Comparison of ENCODE assay signal across 28 mouse cellular contexts in the genomic region with DNA sequence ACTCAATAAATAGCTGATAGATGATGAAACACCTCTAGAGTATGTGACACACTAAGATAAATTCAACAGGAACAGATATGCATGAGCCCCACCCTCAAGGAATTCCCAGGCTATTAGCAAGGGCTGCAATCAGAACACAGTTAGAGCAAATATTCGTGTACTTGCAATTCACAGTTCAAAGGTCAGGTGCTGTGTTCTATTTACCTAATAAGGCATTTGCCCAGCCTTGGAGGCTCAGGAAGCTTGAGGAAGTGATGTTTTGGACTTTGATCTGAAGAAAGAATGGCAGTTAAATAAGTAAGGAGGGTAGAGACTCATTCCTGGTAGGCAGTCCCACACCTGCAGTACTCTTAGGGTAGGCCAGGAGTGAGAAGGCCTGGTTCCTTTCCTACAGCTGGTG.
DNase-seq lines count a peak whose midpoint lies in the region; ATAC-seq lines count a peak whose summit lies in the region.
"Had no signal": no experiment of that assay in that cellular context is flagged by ENCODE, and none has a peak within 500 bp of the region (broad histone marks: within the 10 kb centered on the region; RNA-seq: fewer than 3 reads in every experiment).

No protein-coding gene starts in this region.

- no peak overlapping the region for H3K4me3 ChIP-seq in intestine, embryonic 16.5 days (ENCODE audit: low read length)
- no peak overlapping the region for H3K4me3 ChIP-seq in stomach, embryonic 15.5 days (replicated peaks)
- H3K4me3 ChIP-seq: embryonic facial prominence, embryonic 12.5 days; forebrain, embryonic 13.5 days; heart, embryonic 10.5 days; left cerebral cortex, adult 2 months; megakaryocyte, embryonic 14.5 days; neural tube, embryonic 12.5 days had no signal

- H3K9me3 ChIP-seq in intestine, embryonic 16.5 days (ENCODE audit: control insufficient read depth, low read length) = no peaks in the 10 kb centered on the region
- H3K9me3 ChIP-seq in stomach, embryonic 15.5 days = no peaks in the 10 kb centered on the region
- H3K9me3 ChIP-seq: embryonic facial prominence, embryonic 12.5 days; forebrain, embryonic 13.5 days; heart, embryonic 10.5 days; megakaryocyte, embryonic 14.5 days; neural tube, embryonic 12.5 days had no signal

- no peaks in the 10 kb centered on the region for H3K27me3 ChIP-seq in intestine, embryonic 16.5 days (replicated peaks; ENCODE audit: control insufficient read depth, insufficient read depth, low read length)
- H3K27me3 ChIP-seq in stomach, embryonic 15.5 days (replicated peaks) = no peaks in the 10 kb centered on the region
- H3K27me3 ChIP-seq: embryonic facial prominence, embryonic 12.5 days; forebrain, embryonic 13.5 days; megakaryocyte, embryonic 14.5 days; neural tube, embryonic 12.5 days had no signal

- H3K36me3 ChIP-seq in intestine, embryonic 16.5 days (ENCODE audit: control insufficient read depth, insufficient read depth, low read length) = no peaks in the 10 kb centered on the region
- H3K36me3 ChIP-seq in stomach, embryonic 15.5 days = no peaks in the 10 kb centered on the region
- H3K36me3 ChIP-seq: embryonic facial prominence, embryonic 12.5 days; heart, embryonic 10.5 days; neural tube, embryonic 12.5 days had no signal

- peak; percentile 90 for ATAC-seq in intestine, embryonic 16.5 days
- peak; percentile 68 for ATAC-seq in stomach, embryonic 15.5 days (ENCODE audit: insufficient read depth, low FRiP score, low read depth)
- ATAC-seq: activated CD4-positive, CD25-positive, alpha-beta regulatory T cell, adult 4 months; forebrain, embryonic 13.5 days; inflammation-experienced regulatory T-cells, adult 6 months had no signal

- H3K4me2 ChIP-seq in intestine, embryonic 16.5 days (ENCODE audit: low read depth, low read length) = no peak overlapping the region
- no peak overlapping the region for H3K4me2 ChIP-seq in stomach, embryonic 15.5 days
- H3K4me2 ChIP-seq: embryonic facial prominence, embryonic 12.5 days; forebrain, embryonic 13.5 days; hindbrain, embryonic 14.5 days; neural tube, embryonic 12.5 days had no signal

- H3K4me1 ChIP-seq in intestine, embryonic 16.5 days (ENCODE audit: control insufficient read depth, insufficient read depth, low read length) = no peaks in the 10 kb centered on the region
- no peaks in the 10 kb centered on the region for H3K4me1 ChIP-seq in stomach, embryonic 15.5 days
- H3K4me1 ChIP-seq: embryonic facial prominence, embryonic 12.5 days; forebrain, embryonic 13.5 days; heart, embryonic 10.5 days; neural tube, embryonic 12.5 days had no signal

- no peak overlapping the region for H3K9ac ChIP-seq in intestine, embryonic 16.5 days (ENCODE audit: low read depth, low read length)
- H3K9ac ChIP-seq in stomach, embryonic 15.5 days = no peak overlapping the region
- H3K9ac ChIP-seq: embryonic facial prominence, embryonic 12.5 days; forebrain, embryonic 13.5 days; hindbrain, embryonic 14.5 days; neural tube, embryonic 12.5 days had no signal

- WGBS in intestine, embryonic 16.5 days = 21% methylated on average over 1 of the region's 1 CpGs
- WGBS in stomach, embryonic 15.5 days = 26% methylated on average over 1 of the region's 1 CpGs

- peak; percentile 13 to 29 for DNase-seq in kidney, adult 8-10 months
- DNase-seq in kidney, postnatal 25 days = no peak
- DNase-seq in 3T3-L1 (ENCODE audit: low read depth, low spot score) = peak; percentile 25
- DNase-seq in spleen, adult 18-20 months = no peak
- DNase-seq in gastrocnemius, postnatal 10 days = no peak
- DNase-seq: adrenal gland, postnatal 10 days; B cell, adult 2 months; cerebellum, adult 18-20 months; cerebellum, postnatal 25 days; heart, postnatal 4 days; kidney, postnatal 4 days; layer of hippocampus, adult 9-11 months; lung, adult 2 months; lung, postnatal 14 days; midbrain, embryonic 14.5 days; retina, postnatal 1 day; right cerebral cortex, postnatal 25 days had no signal

- H3K27ac ChIP-seq in intestine, embryonic 16.5 days (ENCODE audit: low read length) = peak overlapping the region; percentile 80
- no peak overlapping the region for H3K27ac ChIP-seq in stomach, embryonic 15.5 days
- H3K27ac ChIP-seq: embryonic facial prominence, embryonic 12.5 days; forebrain, embryonic 13.5 days; heart, embryonic 10.5 days; hindbrain, embryonic 14.5 days; left cerebral cortex, adult 2 months; neural tube, embryonic 12.5 days had no signal

Comparison
In these comparisons a context has a peak if more than half of its experiments do, and no peak if none do; other contexts are left out.
1. DNase-seq: peak in kidney, adult 8-10 months (2 of 2) and 3T3-L1 (single experiment); none in kidney, postnatal 25 days (0 of 2), spleen, adult 18-20 months (0 of 2) and gastrocnemius, postnatal 10 days (single experiment).